Mouse (Mus musculus) midbrain, embryonic 16.5 days (tissue): ENCODE measurements at regions not wholly inside any gene's neighbourhood (a gene's known extent, or its start where the extent isn't known, plus 50 kb on each side); places are given as distances from the start of the nearest gene placed in this dataset.

ENCODE experiments used
- ATAC-seq: fragments of 200-750 bp; cut with Nextera tagmentation; 2 replicates; pipeline ENCODE4 v1.8.0; 2017; ENCODE audit warnings: moderate TSS enrichment
- H3K27ac ChIP-seq: fragments of 300-500 bp; sonication (generic); 2 replicates; pipeline ENCODE4 v1.5.1; 2014; ENCODE audit warnings: mild to moderate bottlenecking, low read length, mixed read lengths
- H3K27me3 ChIP-seq: fragments of 300-500 bp; sonication (generic); 2 replicates; pipeline ENCODE4 v1.6.1; 2014; ENCODE audit warnings: low read depth, low read length, mixed read lengths; ENCODE audit not compliant: control insufficient read depth, insufficient read depth
- H3K36me3 ChIP-seq: fragments of 300-500 bp; sonication (generic); 2 replicates; pipeline ENCODE4 v1.6.1; 2014; ENCODE audit warnings: mild to moderate bottlenecking, low read length, moderate library complexity, mixed read lengths; ENCODE audit not compliant: control insufficient read depth, insufficient read depth
- H3K4me1 ChIP-seq: fragments of 300-500 bp; sonication (generic); 2 replicates; pipeline ENCODE4 v1.6.1; 2014; ENCODE audit warnings: mild to moderate bottlenecking, low read length, mixed read lengths; ENCODE audit not compliant: control insufficient read depth, insufficient read depth
- H3K4me2 ChIP-seq: fragments of 300-500 bp; sonication (generic); 2 replicates; pipeline ENCODE4 v1.6.1; 2014; ENCODE audit warnings: mild to moderate bottlenecking, low read length, mixed read lengths
- H3K4me3 ChIP-seq: fragments of 300-500 bp; sonication (generic); 2 replicates; pipeline ENCODE4 v1.5.1; 2014; ENCODE audit warnings: low read depth, mild to moderate bottlenecking, low read length, moderate library complexity, mixed read lengths
- H3K9ac ChIP-seq: fragments of 300-500 bp; sonication (generic); 2 replicates; pipeline ENCODE4 v1.6.1; 2014; ENCODE audit warnings: low read depth, low read length, mixed read lengths
- H3K9me3 ChIP-seq: fragments of 300-500 bp; sonication (generic); replicated peaks from 2 replicates; pipeline ENCODE4 v1.6.1; 2014; ENCODE audit warnings: mild to moderate bottlenecking, low read length, mixed read lengths; ENCODE audit not compliant: control insufficient read depth, poor library complexity, severe bottlenecking
- WGBS: fragments of 180-500 bp; shearing (Covaris S2); extraction: QIAGEN DNeasy Blood & Tissue Kit; methylation state at CpG from one replicate; pipeline ENCODE4 v1.1.7; 2014; 5-methylcytosine and 5-hydroxymethylcytosine counted together

- no peaks in the 10 kb centered on the region for H3K4me1 ChIP-seq
- H3K4me2 ChIP-seq: no peak overlapping the region
- H3K9ac ChIP-seq: no peak overlapping the region
- 92% methylated on average over 4 of the region's 4 CpGs for WGBS
- no peaks in the 10 kb centered on the region for H3K36me3 ChIP-seq
- no peak overlapping the region for H3K4me3 ChIP-seq
- no peaks in the 10 kb centered on the region for H3K27me3 ChIP-seq
- H3K9me3 ChIP-seq: no peaks in the 10 kb centered on the region
- H3K27ac ChIP-seq: no peak overlapping the region
- ATAC-seq: no peak
Measured at GRCm38 (mm10) chr13:72419532-72419931, 209.1 kb upstream of the Irx2 start.

- Histone ChIP-seq H3K4me3 (no peak overlapping the region), H3K4me2 (no peak overlapping the region)
- no peak for ATAC-seq
Measured at GRCm38 (mm10) chr13:72425917-72426316, 202.7 kb upstream of the Irx2 start.

GRCm38 (mm10) chr13:72445336-72445735 lies 183.3 kb upstream of the Irx2 start:
- no peak overlapping the region for H3K9ac ChIP-seq
- H3K4me2 ChIP-seq: no peak overlapping the region
- no peaks in the 10 kb centered on the region for H3K4me1 ChIP-seq
- no peak overlapping the region for H3K4me3 ChIP-seq
- ATAC-seq: no peak
- WGBS: 85% methylated on average over 3 of the region's 3 CpGs
- no peaks in the 10 kb centered on the region for H3K27me3 ChIP-seq
- H3K27ac ChIP-seq: no peak overlapping the region
- H3K9me3 ChIP-seq: no peaks in the 10 kb centered on the region
- H3K36me3 ChIP-seq: no peaks in the 10 kb centered on the region

More at GRCm38 (mm10) chr13:72425917-72426316, 202.7 kb upstream of the Irx2 start:
- H3K9ac ChIP-seq: no peak overlapping the region
- 59% methylated on average over 8 of the region's 8 CpGs for WGBS
- H3K27me3 ChIP-seq: no peaks in the 10 kb centered on the region
- H3K9me3 ChIP-seq: no peaks in the 10 kb centered on the region
- no peaks in the 10 kb centered on the region for H3K4me1 ChIP-seq
- H3K27ac ChIP-seq: no peak overlapping the region
- no peaks in the 10 kb centered on the region for H3K36me3 ChIP-seq

DNA sequence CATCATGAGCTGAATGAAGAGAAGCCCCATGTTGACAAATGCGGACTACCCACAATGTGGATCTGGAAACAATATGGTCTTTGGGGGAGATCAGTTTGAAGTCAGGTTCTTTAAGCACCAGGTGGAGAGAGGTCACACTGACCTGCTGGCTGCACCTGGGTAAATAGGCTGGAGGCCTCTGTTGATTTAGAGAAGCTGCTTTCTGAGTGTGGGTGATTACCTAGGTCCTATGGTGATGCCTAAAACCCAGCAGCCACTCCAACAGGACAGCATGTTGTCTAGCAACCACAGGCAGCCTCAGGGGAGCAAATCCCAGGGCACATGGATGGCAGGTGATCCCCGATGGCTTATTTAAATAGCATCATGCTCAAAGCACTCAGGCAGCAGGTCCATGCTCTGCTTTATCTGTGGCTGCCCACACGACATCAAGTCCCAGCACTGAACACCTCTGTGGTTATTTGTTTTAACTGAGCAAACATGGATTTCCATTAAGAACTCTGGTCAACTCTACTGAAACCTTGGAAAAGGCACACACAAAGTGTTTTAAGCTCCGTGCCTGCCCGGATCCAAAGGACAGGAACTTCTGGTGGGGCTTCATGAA lies 180.1 kb upstream of the Irx2 start:
- Histone ChIP-seq H3K27me3 (no peaks in the 10 kb centered on the region), H3K4me3 (no peak overlapping the region), H3K9ac (no peak overlapping the region), H3K4me1 (no peaks in the 10 kb centered on the region), H3K27ac (no peak overlapping the region), H3K36me3 (no peaks in the 10 kb centered on the region), H3K4me2 (no peak overlapping the region), H3K9me3 (no peaks in the 10 kb centered on the region)
- WGBS: 87% methylated on average over 5 of the region's 5 CpGs
- ATAC-seq: no peak

GRCm38 (mm10) chr13:72495353-72495752 lies 133.3 kb upstream of the Irx2 start:
- no peak overlapping the region for H3K27ac ChIP-seq
- WGBS: 85% methylated on average over 7 of the region's 7 CpGs
- no peaks in the 10 kb centered on the region for H3K27me3 ChIP-seq
- H3K36me3 ChIP-seq: no peaks in the 10 kb centered on the region
- H3K4me1 ChIP-seq: peaks cover 6% of the 10 kb centered on the region; the same call in 1 of the 2 replicates
- no peak overlapping the region for H3K9ac ChIP-seq
- no peak overlapping the region for H3K4me3 ChIP-seq
- no peak overlapping the region for H3K4me2 ChIP-seq
- H3K9me3 ChIP-seq: no peaks in the 10 kb centered on the region
- ATAC-seq: no peak

DNA sequence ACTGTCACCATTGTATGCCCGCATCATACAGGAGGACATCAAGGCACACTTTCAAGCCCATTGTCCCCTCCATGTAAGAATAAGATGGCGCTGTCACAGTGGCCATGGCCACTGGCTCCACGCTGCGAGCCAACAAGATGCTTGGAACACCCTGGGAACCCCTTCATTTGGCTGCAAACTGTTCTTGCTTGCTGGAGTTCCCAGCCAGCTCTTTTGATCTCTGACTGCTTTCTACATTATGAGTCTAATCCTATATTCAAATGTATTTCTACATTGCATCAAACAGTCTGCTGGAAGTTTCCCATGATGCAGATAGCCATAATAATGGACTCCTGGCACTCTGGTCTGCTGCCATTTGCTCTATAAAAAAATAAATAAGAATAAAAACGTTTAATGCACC lies 131.6 kb upstream of the Irx2 start:
- 40% methylated on average over 5 of the region's 5 CpGs for WGBS
- Histone ChIP-seq H3K27ac (0 out of 2 replicates have a peak overlapping the region, but pooled peaks have one; percentile 14), H3K9me3 (no peaks in the 10 kb centered on the region), H3K4me1 (peaks cover 6% of the 10 kb centered on the region; the same call in 1 of the 2 replicates), H3K4me2 (no peak overlapping the region), H3K4me3 (no peak overlapping the region), H3K9ac (no peak overlapping the region), H3K36me3 (no peaks in the 10 kb centered on the region), H3K27me3 (no peaks in the 10 kb centered on the region)
- no peak for ATAC-seq

DNA sequence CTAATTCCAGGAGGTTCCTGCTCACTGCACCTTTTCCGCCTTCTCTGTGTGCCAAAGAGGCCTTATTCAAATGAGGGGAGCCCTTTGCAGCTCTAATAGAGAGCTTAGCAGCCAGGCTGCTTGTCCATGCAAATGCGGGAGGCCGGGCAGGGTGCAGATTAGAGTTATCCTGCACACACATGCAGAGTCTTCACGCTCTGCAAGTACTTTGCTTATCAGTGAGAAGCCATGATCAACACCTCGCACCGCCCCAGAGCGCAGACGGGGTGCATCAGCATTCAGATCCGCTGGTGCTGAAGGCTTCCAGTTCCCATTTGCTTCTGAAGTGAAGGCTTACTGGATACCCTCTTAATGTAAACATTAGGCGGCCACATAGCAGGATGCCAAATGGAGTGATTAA lies 131.1 kb upstream of the Irx2 start:
- 7% methylated on average over 10 of the region's 10 CpGs for WGBS
- ATAC-seq: peak; percentile 89
- H3K4me2 ChIP-seq: no peak overlapping the region; the same call in 1 of the 2 replicates

DNA sequence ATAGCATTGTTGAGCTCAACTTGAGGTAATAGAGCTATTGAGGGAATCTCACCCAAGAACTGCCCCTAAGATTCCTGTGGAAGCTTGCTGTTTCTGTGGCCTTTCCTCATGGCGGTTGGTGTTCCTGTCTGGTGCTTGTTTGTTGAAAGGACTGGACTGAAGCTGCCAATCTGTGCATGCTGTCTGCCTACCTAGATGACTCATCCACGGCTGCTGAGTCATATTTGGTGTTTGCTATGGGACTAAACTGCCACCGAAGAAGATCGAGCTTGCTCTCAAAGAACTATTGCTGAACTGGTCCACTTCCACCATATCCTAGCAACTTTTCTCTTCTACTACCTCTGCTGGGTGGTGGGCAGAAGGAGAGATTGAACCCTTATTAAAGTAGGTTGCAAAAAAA lies 122.7 kb upstream of the Irx2 start:
- Histone ChIP-seq H3K36me3 (no peaks in the 10 kb centered on the region), H3K9ac (no peak overlapping the region), H3K27me3 (no peaks in the 10 kb centered on the region), H3K27ac (no peak overlapping the region), H3K4me2 (no peak overlapping the region), H3K4me1 (no peaks in the 10 kb centered on the region), H3K4me3 (no peak overlapping the region), H3K9me3 (no peaks in the 10 kb centered on the region)
- no peak for ATAC-seq
- 89% methylated on average over 4 of the region's 4 CpGs for WGBS

More for the DNA sequence above, 131.1 kb upstream of the Irx2 start:
- H3K27me3 ChIP-seq: no peaks in the 10 kb centered on the region
- H3K27ac ChIP-seq: no peak overlapping the region
- no peak overlapping the region for H3K4me3 ChIP-seq
- H3K4me1 ChIP-seq: peaks cover 6% of the 10 kb centered on the region; the same call in 1 of the 2 replicates
- H3K36me3 ChIP-seq: no peaks in the 10 kb centered on the region
- no peak overlapping the region; the same call in 1 of the 2 replicates for H3K9ac ChIP-seq
- no peaks in the 10 kb centered on the region for H3K9me3 ChIP-seq

DNA sequence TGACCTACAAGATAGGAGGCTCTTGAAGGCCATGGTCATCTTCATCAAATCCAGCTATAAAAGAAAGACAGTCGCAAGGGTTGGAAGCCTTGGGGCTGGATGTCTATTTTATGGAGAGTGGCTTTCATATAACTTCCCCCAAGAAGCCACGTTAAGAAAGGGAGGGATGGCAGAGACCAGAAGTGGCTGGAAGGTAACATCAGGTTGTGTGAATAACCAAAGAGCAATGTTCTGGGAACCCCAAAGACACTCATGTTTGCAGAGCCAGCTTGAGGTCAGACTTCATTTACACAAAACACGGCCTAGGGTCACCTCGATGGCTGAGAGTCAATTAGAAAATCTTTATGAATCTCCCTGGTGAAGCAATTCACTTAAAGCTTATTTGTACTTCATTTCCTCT lies 90.0 kb upstream of the Irx2 start:
- Histone ChIP-seq H3K4me1 (no peaks in the 10 kb centered on the region), H3K4me3 (no peak overlapping the region), H3K4me2 (no peak overlapping the region), H3K27me3 (no peaks in the 10 kb centered on the region), H3K9ac (no peak overlapping the region), H3K9me3 (no peaks in the 10 kb centered on the region), H3K36me3 (no peaks in the 10 kb centered on the region), H3K27ac (no peak overlapping the region)
- no peak for ATAC-seq
- 92% methylated on average over 4 of the region's 4 CpGs for WGBS
